Mouse (Mus musculus) brain, embryonic 14.5 days (tissue): ENCODE results near the gene Slc8b1.

Source experiments
- CTCF ChIP-seq: fragments of 200-500 bp; IDR thresholded peaks from 2 replicates; pipeline ENCODE4 v1.5.1; 2012; ENCODE audit warnings: inconsistent platforms, mild to moderate bottlenecking, moderate library complexity, borderline replicate concordance; ENCODE audit not compliant: insufficient read depth, insufficient read length; ENCODE audit errors: extremely low read depth
- POLR2A ChIP-seq: fragments of 200-500 bp; IDR thresholded peaks from 2 replicates; pipeline ENCODE4 v1.6.1; 2012; ENCODE audit warnings: mild to moderate bottlenecking, inconsistent platforms, borderline replicate concordance; ENCODE audit not compliant: poor library complexity, insufficient read depth, insufficient read length, severe bottlenecking; ENCODE audit errors: extremely low read depth

GRCm38 (mm10) chr5:120548236-120548850, 37.4 kb downstream of the Slc8b1 start:
- no peak for TF ChIP-seq CTCF
- TF ChIP-seq POLR2A = no peak
